Mouse (Mus musculus): ENCODE results near the gene Sh3pxd2b.

The Sh3pxd2b gene

DNA sequence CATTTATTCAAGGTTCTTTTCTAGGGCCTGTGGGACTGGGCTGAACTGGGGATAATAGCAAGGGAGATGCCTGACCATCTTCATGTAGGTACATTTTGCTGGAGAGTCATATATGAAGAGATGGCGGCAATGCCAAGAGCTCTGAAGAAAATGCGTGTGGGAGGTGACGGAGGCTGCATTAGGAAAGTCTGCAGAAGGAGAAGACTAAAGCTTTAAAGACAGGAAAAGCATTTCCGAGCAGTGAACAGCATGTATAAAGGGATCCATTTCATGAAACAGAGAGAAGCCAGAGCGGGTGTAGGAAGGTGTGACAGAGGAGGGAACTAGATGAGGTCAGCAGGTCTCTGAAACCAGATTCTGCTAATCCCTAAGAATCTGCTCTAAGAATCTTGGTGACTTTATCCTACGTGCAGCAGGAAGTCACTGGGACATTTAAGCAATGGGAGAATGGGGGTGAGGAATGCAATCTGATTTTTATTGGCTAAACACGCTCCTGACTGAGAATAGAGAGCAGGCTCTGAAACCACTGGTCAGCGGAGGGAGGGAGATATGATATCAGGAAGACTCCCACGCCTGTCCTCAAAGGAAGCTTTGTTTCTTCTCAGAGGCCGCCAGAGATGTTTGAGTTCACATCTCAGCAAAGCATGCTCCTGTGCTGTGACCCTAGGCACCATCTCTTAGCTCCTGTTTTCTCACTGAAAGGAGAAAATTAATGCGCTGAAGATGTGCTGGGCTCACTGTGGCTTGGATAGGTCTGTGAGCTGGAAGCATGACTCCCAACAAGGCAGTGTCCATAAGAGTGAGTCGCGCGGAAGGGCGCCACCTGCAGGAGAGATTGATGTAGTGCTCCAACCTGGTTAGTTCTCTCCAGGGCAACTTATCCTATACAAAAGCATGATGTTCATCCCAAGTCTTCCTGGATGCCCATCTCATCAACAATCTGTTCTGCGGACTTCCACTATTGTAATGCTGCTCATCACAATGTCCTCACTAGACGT is 6.8 kb upstream of the Sh3pxd2b start:
- DNase-seq (ENCODE audit: low spot score in 2 of 2) = no peak

GRCm38 (mm10) chr11:32342770-32343191 is 4.8 kb upstream of the Sh3pxd2b start:
- DNase-seq (ENCODE audit: low spot score in 2 of 2) = no peak

- DNase-seq (ENCODE audit: low spot score in 2 of 2) = no peak
Observed at GRCm38 (mm10) chr11:32343350-32343749, 4.3 kb upstream of the Sh3pxd2b start.

- no peak for DNase-seq (ENCODE audit: low spot score in 2 of 2)
Observed at GRCm38 (mm10) chr11:32345504-32346297, 1.9 kb upstream of the Sh3pxd2b start.

- no peak for DNase-seq (ENCODE audit: low spot score in 2 of 2)
Observed at GRCm38 (mm10) chr11:32347264-32347606, 385 bp upstream of the Sh3pxd2b start.

- no peak for DNase-seq (ENCODE audit: low spot score in 2 of 2)
Observed at GRCm38 (mm10) chr11:32348433-32349283, 1.0 kb downstream of the Sh3pxd2b start.

- no peak for DNase-seq (ENCODE audit: low spot score in 2 of 2)
Observed at GRCm38 (mm10) chr11:32349284-32349953, 1.8 kb downstream of the Sh3pxd2b start.

DNA sequence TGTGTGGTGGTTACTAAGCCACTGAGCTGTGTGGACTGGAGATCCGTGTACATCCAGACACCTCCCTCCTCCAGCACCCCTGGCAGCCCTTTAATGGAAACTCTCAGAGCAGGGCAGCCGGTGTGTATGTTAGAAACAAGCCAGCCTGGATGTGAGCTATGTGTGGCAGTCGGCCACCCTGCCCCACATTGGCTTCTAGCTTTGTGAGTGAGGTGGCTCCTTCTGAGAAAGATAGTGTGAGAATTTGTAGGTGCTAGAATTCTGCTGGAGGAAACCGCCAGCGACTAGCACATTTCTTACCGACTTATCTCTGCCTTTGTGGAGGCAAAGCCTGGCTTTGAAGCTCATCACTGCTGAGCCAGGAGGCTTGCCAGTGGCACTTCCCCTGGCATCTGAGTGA is 5.3 kb downstream of the Sh3pxd2b start:
- DNase-seq (ENCODE audit: low spot score in 2 of 2) = no peak

GRCm38 (mm10) chr11:32355377-32355776 is 7.8 kb downstream of the Sh3pxd2b start:
- DNase-seq (ENCODE audit: low spot score in 2 of 2) = no peak

DNA sequence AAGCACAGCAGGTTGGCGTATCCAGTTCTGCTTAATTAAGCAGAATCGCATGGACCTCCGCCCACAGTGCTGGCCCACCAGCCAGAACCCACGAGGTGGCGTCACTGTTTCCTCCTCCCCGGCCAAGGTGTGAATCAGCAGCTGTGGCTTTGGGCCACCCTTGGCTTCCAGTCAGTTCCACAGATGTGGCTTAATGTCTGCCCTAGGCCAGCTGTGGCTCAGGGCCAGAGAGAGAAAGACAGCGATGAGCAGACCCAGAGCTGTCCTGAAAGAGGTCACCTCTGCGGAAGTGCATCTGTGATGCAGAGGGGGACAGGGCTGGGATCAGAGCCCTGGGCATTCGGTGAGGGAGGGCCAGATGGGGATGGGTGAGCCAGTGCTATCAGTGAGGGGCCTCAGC is 10.1 kb downstream of the Sh3pxd2b start:
- DNase-seq (ENCODE audit: low spot score in 2 of 2) = no peak

GRCm38 (mm10) chr11:32358399-32358798 is 10.8 kb downstream of the Sh3pxd2b start:
- DNase-seq (ENCODE audit: low spot score in 2 of 2) = no peak

- no peak for DNase-seq (ENCODE audit: low spot score in 2 of 2)
Observed at GRCm38 (mm10) chr11:32359566-32359965, 11.9 kb downstream of the Sh3pxd2b start.

- DNase-seq (ENCODE audit: low spot score in 2 of 2) = no peak
Observed at GRCm38 (mm10) chr11:32361774-32362173, 14.2 kb downstream of the Sh3pxd2b start.

DNA sequence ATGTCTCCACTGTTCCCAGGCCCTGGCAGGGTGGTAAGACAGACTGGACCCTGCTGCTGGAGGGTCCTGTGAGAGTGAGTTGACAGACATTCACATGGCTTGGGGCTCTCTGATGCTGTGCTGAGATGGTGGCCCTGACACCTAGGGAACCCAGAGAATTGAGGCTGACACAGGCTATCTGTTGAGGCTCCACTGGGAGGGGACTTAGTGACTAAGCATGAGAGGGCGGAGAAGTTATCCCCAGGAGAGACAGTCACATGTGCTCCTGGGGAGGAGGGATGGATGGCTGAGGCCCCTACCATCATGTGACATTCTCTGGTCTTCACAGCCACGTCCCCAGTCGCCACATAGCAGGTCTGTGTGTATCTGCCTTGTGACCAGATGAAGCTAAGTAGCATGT is 15.6 kb downstream of the Sh3pxd2b start:
- no peak for DNase-seq (ENCODE audit: low spot score in 2 of 2)

DNA sequence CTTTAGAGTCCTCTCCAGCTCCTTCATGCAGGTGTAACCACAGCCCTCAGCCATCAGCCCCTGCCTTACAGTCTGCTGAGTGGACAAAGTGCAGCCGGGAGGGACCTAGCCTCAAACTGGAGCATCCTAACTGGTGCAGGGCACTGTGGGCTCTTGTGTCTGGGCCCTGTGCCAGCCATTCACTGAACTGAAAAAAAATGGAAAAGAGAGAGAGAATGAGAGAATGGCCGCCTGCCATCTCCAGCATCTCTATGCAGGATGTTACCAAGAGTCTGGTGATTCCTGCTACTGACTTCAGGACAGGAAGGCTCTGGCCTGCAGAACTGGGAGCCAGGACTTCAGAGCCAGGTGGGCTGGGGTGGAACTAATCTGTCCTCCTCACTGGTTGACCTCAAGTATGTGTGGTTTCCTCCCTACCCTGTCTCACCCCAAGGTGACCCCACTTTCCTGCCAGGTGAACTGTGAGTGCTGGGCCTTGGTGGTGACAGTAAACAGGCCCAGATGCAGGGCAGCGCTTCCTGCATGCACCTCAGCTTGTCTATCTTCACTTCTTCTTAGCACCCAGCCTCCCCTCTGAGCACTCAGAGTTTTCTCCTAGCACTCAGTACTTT is 16.1 kb downstream of the Sh3pxd2b start:
- no peak for DNase-seq (ENCODE audit: low spot score in 2 of 2)

DNA sequence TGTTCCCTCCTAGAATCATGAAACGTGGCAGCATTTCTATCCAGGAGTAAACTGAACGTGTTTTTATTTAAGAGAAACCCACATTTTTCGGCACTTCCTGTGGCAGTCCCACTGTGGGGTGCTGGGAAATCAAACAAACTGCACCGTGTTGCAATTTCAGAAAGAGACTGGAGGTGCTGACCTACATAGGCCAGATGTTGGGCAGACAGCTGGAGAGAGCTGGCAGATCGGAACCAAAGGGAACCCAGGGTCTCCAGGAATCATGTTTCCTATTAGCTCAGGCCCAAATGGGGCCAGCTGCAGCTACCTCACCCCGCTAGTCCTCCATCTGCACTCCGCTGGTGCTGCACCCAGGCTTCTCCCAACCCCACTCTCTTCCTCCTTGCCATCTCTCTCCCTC is 16.8 kb downstream of the Sh3pxd2b start:
- DNase-seq (ENCODE audit: low spot score in 2 of 2) = no peak

GRCm38 (mm10) chr11:32365498-32365897 is 17.9 kb downstream of the Sh3pxd2b start:
- no peak for DNase-seq (ENCODE audit: low spot score in 2 of 2)

GRCm38 (mm10) chr11:32367056-32367455 is 19.4 kb downstream of the Sh3pxd2b start:
- no peak for DNase-seq (ENCODE audit: low spot score in 2 of 2)

- no peak for DNase-seq (ENCODE audit: low spot score in 2 of 2)
Observed at GRCm38 (mm10) chr11:32368986-32369385, 21.4 kb downstream of the Sh3pxd2b start.

- DNase-seq (ENCODE audit: low spot score in 2 of 2) = no peak
Observed at GRCm38 (mm10) chr11:32370881-32371280, 23.3 kb downstream of the Sh3pxd2b start.

Measured in spleen, postnatal 14 days (tissue).